Mouse (Mus musculus): ENCODE data around the gene Cyp19a1. TPM values are rescaled to one million over a fixed set of nuclear protein-coding genes. Genes with fewer than 3 reads are reported as not detected.

Gene Cyp19a1
- total RNA-seq, 1 experiment from 2014 or later = not detected

- peak; percentile 10 for DNase-seq
Measured at GRCm38 (mm10) chr9:54169489-54169888, 98.4 kb downstream of the Cyp19a1 start.

GRCm38 (mm10) chr9:54168425-54168824 lies 99.5 kb downstream of the Cyp19a1 start:
- DNase-seq = no peak

GRCm38 (mm10) chr9:54163117-54163516 lies 104.8 kb downstream of the Cyp19a1 start:
- peak; percentile 28 for DNase-seq

GRCm38 (mm10) chr9:54153679-54154078 lies 114.2 kb downstream of the Cyp19a1 start:
- no peak for DNase-seq

GRCm38 (mm10) chr9:54139191-54139590 lies 128.7 kb downstream of the Cyp19a1 start:
- no peak for DNase-seq

Other genes starting within 250 kb of the Cyp19a1 start
- gene Tnfaip8l3, start 199.7 kb downstream of the Cyp19a1 start, total RNA-seq (2021) = 0.56 TPM in 1 of 2 replicates, not detected in the other
- gene Gldn, start 18.4 kb upstream of the Cyp19a1 start, total RNA-seq (2021) = 5.3 and 5.4 TPM in 2 replicates
- gene Dmxl2, start 233.5 kb upstream of the Cyp19a1 start, total RNA-seq (2021) = 13.8 and 17.0 TPM in 2 replicates

Measured in adrenal gland, postnatal 14 days (tissue).